Mouse (Mus musculus): ENCODE measurements around the gene Bnipl.
"Not testable (repeated sequence)": the region's sequence is repeated elsewhere in the genome, so short reads cannot be mapped to it uniquely, and the experiment has no call there.

Bnipl gene

DNA sequence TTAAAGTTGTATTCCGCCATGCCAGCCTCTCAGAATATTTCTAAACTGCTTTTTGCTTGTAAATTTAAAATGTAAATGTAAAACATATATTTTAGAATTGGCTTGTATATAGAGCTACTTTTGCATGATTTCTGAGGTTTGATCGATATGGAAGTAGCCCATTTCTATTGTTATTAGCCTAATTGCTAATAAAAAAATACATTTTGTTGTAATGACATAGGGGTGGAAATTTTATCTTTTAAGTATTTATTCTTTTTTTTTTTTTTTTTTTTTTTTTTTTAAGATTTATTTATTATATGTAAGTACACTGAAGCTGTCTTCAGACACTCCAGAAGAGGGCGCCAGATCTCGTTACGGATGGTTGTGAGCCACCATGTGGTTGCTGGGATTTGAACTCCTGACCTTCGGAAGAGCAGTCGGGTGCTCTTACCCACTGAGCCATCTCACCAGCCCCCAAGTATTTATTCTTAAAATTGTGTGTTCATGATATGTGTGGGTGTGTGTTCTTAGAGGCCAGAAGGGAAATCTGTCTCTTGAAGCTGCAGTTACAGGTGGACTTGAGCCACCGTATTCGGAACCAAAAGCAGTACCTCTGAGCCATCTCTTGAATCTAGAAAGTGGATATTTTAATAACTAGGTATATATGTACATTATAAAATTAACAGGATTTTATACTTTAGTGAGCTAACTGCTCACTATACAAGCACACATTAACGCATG lies 37.9 kb downstream of the Bnipl start:
- DNase-seq (ENCODE audit: low spot score) = not testable (repeated sequence)

GRCm38 (mm10) chr3:95210585-95210984 lies 40.4 kb downstream of the Bnipl start:
- DNase-seq (ENCODE audit: low spot score) = no peak

DNA sequence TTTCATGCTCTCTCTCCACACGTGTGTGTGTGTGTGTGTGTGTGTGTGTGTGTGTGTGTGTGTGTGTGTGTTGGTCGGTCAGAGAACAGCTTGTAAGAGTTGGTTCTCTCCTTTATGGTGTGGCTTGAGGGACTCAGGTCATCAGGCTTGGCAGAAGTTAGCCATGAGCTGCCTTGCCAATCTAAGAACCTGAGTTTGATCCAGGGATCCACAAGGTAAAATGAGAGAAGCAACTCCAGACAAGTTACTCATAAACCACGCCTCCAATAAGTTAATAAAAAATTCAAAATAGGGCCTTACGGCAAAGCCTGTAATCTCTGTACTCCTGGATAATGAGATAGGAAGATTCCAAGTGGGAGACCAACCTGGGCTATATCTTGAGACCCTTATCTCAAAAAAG lies 42.7 kb downstream of the Bnipl start:
- no peak for DNase-seq (ENCODE audit: low spot score)

- no peak for DNase-seq (ENCODE audit: low spot score)
Observed at GRCm38 (mm10) chr3:95203880-95204279, 47.1 kb downstream of the Bnipl start.

DNA sequence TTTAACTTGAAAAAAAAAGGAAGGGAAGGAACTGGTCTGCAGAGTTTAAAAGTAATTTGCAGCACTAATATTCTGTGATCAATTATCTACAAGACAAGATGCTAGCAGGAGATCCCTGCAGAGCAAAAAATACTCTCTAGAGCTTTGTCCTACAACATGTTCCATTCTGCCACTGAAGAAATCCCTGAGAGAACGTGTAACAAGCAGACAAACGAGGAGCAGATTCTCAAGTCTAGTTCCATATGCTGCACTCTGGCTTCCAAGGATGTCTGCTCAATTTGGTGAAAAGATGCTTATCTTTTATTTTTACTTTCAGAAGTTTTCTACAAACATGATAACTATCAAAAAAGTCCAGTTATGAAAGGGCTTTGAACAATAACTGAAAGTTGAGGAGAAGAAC lies 50.4 kb downstream of the Bnipl start:
- DNase-seq (ENCODE audit: low spot score) = no peak

DNA sequence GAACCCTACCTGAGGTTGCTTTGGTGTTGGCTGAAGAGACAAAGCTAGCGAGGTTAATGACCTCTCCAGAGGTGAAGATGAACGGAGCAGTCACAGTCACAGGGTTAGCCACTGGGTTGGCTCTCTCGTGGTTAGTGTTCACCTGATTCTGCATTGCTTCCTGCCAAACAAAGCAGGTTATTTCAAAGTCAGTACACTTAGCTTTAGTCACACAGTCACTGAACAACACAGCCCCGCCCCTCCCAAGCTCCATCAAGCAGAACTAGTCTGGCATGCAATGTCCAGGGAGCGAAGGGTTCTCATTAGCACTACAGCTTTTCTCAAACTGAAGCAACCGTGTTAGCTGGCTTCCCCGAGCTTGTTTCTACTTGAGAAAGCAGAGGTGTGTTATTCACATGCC lies 50.9 kb downstream of the Bnipl start:
- no peak for DNase-seq (ENCODE audit: low spot score)

GRCm38 (mm10) chr3:95199101-95199500 lies 51.9 kb downstream of the Bnipl start:
- DNase-seq (ENCODE audit: low spot score) = no peak

GRCm38 (mm10) chr3:95195772-95196171 lies 55.2 kb downstream of the Bnipl start:
- DNase-seq (ENCODE audit: low spot score) = no peak

DNA sequence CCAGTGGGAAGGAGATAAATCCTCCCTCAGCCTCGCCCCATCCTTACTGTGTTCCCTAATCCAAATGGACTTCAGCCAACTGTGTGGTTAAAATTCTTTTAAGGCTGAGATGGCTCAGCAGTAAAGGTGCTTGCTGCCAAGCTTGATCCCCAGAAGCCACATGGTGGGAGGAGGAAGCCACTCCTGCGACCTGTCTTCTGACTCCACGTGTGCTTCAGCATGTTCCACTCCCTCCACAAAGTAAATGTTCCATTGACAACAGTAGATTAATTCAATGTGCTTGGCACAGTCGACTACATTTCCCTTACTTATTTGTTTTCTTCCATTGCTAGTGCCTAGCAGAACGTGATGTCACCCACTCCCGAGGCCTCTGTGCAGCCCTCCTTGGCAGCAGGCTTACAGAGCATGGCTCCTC lies 56.3 kb downstream of the Bnipl start:
- peak; percentile 22 for DNase-seq (ENCODE audit: low spot score)

Measured in adipocyte (in vitro differentiated cells).